Mouse (Mus musculus) kidney, postnatal 25 days (tissue): ENCODE data around the gene Man1a.

Experiments used
- DNase-seq, 2 experiments: peaks; one replicate each; pipeline ENCODE4 v3.0.0; 2021; ENCODE audit warnings: mixed read lengths in 2 of 2

Man1a gene

DNA sequence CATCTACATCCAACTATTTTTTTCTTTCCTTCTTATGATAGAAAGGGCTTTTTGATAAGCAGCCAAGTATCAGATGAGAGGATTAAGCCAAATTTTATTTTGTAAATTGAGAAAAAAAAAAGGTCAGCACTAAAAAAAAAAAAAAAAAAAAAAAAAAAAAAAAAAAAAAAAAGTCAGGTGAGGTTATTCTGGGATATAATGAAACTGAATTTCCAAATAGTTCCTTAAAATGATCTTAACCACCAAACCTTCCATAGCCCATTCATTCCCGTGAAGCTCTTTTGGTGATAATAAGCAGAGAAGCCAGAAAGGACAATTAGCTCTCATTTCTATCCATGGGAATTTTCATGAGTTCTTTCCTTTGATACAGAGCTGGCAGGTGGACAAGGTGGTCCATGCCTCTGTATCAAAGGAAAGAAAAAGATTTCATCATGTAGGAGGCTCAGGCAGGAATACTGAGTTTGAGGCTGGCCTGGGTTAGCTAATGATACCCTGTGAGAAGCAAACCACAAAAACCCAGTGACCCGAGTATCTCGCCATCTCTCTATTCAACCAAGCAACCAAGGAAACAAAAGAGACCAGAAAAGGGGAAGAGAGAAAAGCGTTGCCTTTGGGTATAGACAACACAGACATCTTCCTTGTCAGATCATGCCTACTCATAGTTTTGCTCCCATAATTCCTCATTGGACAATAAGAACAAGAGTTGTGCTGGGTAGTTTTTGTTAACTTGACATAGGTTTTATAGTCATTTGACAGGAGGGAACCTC lies 162.7 kb downstream of the Man1a start:
- DNase-seq: no peak

DNA sequence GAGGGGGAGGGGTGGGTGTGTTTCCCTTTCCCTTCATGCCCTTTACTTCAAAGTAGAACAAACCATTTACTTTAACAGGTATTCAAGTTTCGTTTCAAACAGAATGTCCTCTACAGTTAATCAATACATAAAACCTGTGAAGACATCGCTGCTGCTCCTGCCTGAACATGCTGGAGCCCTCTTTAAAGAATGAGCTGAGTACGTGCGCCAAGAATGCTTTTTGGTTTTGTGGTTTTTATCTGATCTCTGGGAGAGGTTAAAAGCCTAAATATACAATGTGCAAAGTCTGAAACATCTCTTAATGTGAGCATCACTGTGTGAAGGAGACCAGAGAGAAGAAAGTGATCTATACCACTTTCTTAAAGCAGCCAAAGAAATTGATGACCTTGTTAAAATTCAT lies 186.9 kb downstream of the Man1a start:
- no peak for DNase-seq

DNA sequence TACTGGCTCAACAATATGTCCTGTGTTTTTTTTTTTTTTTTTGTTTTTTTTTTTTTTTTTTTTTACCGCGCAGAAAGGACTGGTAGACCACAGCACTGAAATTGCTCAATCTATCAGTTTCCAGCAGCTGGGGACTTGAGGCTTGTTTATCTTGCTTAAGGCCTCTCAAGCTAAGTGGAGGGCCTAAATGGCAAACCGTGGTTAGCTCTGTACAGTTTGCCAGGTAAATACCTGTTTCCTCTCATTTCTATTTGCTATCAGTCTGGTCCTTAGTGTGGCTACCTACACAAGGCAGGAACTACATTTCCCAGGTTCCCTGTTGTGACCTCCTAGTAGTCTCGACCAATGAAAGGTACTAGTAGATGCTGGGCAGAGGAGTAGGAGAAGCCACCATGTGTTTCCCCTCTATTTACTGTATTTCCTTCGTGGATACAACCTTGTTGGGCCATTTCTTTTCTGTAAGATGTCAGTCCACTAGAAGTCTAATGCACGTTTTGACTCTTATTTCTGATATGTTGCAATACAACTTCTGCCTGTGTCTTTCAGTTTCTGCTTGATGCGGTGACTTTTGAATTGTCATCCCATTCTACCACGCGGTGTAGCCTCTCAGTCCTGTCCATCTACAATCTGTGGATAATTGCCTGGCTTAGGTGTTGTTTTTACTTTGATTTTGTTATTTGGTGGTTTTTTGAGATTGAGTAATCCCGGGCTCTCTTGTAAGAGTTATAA lies 187.9 kb downstream of the Man1a start:
- no peak for DNase-seq

DNA sequence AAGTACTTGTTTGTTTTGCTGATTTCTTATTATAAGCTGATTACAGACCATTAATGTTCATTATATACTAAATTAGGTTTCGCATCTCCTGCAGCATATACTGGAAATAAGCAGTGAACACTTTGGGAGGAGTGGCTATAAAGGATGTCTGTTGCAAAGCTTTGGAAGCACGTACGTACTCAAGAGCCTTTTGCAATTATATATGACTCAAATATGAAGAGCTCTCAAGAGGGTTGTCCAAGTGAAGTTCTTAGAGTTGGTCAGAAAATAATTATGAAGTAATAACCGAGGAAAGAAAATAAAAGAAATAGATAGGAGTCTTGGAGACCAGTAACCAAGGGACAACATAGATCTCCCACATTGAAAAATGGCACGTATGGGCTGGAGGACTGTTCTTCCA lies 189.9 kb downstream of the Man1a start:
- DNase-seq: no peak

DNA sequence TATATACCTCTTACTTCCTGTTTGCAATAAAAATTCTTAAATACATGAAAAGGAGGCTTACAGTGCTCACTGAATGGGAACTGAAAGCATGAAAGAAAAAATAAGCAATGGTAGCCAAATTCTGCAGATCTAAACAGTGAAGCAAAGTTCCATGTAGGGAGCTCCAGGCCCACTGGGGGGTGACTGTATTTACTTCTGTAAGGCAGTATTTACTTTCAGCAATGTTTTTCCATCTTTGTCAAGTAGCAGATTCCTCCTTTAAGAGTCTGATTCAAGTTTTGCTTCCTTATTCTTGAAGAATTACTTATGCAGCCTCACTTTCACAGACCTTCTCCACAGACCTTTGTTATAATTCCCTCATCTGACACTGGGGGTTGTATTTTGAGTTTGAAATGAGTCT lies 195.1 kb downstream of the Man1a start:
- DNase-seq: no peak

DNA sequence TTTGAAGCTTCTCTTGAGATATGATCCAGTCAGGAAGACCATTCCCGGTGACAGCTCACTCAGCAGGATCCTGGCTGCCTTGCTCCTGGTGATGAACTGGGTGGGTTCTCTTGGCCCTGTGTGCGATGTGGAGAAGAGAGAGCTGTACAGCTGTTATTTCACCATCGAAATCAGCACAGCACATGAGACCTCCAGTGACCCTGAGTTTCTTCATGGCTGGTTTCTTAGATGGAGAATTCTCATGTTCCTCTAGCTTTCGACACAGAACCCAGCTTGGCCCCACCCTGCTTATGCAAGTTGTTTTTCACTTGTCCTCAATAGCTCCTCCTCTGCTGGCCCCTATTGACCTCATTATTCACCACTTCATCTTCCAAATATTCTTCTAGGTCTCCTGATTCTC lies 200.5 kb downstream of the Man1a start:
- no peak for DNase-seq

DNA sequence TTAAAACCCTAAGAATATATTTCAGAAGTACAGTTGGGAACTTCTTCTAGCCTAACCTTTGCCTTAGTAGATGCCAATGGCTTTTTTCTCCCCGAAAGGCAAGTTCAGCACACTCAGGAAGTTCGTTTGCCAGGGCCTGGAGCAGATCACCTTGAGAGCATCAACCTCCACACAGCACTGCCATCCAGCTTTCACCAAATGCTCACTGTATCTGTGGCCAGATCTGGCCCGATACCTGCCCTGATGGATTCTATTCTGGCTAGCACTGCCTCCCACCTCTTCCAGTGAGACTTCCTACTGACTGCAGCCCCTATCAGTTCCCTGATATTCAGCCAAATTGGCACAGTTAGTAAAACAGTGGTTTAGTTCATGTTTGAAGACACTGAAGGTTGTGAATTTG lies 202.2 kb downstream of the Man1a start:
- DNase-seq: no peak

DNA sequence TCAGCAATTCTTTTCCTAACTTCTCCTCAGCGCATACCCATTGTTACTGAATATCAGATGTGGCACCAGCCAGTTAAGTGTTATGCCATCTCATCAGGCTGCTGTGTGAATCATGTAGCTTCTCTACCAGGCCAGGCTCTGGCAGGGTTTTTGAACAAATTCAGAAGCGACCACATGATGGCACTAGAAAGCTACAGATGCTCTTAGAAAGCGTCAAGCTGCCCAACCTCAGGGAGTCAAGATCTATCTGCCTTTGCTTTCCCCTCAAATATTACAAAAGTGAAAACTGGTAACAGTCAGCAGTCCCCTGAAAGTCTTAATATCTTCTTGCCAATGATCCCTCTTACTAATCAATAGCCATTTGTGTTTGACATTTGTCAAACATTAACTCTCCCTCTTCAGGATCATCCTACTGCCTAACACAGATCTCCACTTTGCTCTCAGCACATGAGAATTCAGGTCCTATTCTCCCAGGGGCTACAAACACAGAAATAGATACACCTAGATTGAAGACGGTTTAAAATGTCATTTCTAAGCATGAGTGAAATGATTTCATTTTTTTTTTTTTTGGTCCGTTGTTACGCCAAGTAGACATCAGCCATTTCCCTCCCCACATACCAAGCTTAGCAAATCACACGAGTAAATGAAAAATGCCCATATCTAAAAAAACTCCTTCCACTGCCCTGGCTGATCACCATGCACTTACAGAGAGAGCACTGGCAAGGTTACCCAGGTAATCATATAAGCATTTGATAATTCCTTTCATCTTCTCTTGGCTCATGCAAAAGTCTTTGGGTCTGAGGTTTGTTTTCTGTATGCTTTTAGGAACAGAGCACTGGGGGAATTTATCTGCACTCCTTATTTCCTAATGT lies 212.7 kb downstream of the Man1a start:
- peak in 1 of 2 experiments; percentile 48 for DNase-seq

DNA sequence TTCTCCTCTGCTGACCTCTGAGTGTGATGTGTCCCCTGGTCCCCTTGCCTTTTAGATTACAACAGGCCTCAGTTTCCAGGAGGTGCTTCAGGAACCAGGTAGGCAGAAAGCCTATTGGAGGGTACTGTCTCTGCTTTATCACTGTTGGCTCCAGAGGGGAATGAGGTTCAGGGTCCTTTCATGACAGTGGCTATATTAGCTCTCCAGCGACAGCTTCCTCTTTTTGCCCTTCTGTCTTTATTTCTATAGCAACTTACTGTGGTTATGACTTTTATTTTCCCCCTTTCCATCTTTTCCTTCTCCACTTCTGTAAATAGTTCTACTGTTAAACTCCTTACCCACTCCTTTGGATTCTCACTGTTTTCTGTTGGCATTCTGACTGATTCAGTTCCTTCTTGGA lies 216.5 kb downstream of the Man1a start:
- no peak for DNase-seq

DNA sequence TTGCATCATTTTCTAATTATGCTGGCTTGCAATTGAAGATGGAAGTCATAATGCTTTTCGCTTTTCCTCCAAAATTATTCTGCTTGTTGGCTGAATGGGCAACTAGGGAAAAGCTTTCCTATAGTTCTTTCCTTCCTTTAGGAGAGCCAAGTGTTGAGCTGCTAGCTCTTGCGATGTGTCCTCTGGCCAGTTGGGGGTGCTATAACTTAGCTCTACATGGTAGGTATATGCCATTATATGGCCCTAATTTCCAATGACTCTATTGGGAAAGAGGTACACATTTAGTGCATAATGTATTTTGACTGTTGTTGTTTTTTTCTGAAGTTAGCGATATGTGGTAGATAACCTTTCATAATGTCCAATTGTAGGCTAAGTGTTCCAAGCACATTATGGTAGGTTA lies 217.2 kb downstream of the Man1a start:
- no peak for DNase-seq
